Mouse (Mus musculus) inflammation-experienced regulatory T-cells (primary cell): ENCODE measurements around the gene Kdm6a. TPM values are rescaled to one million over a fixed set of nuclear protein-coding genes. Genes with fewer than 3 reads are reported as not detected.

Experiments
- polyA plus RNA-seq, 2 experiments: library from polyadenylated mRNA; unstranded; fragments of 100-300 nt; shearing (Covaris generic); gene quantifications; one replicate each; pipeline ENCODE4 v1.2.1; 2017

The Kdm6a gene
- 10 to 100 TPM; 43.1 to 46.6 TPM for polyA plus RNA-seq

GRCm38 (mm10) chrX:18162192-18162857 lies at the start of gene Kdm6a:
Kdm6a (plus strand) TSS chrX:18162575.

GRCm38 (mm10) chrX:18145557-18145956 lies 16.8 kb upstream of the Kdm6a start, which contains the start of gene Dusp21:
Dusp21 (plus strand) TSS chrX:18145857.

Other genes with a start within 250 kb of the Kdm6a start
- not detected for gene Dusp21, start 16.7 kb upstream of the Kdm6a start, polyA plus RNA-seq